Mouse (Mus musculus) kidney, embryonic 14.5 days (tissue): ENCODE results near the gene Serpinb1a. TPM values are rescaled to one million over a fixed set of nuclear protein-coding genes. Genes with fewer than 3 reads are reported as not detected.
A peak's percentile ranks its signal among the peaks of the same experiment; 100 is the strongest.

Experiments
- ATAC-seq: fragments of 200-750 bp; cut with Nextera tagmentation; 2 replicates; pipeline ENCODE4 v1.8.0; 2017; ENCODE audit warnings: moderate number of reproducible peaks, mild to moderate bottlenecking, moderate TSS enrichment, moderate library complexity; ENCODE audit not compliant: low FRiP score, low TSS enrichment
- H3K27ac ChIP-seq: fragments of 300-500 bp; sonication (generic); 2 replicates; pipeline ENCODE4 v1.5.1; 2014; ENCODE audit warnings: low read depth, mild to moderate bottlenecking, low read length, moderate library complexity, mixed read lengths
- H3K27me3 ChIP-seq: fragments of 300-500 bp; sonication (generic); 2 replicates; pipeline ENCODE4 v1.6.1; 2014; ENCODE audit warnings: mild to moderate bottlenecking, low read length; ENCODE audit not compliant: control insufficient read depth, insufficient read depth
- H3K36me3 ChIP-seq: fragments of 300-500 bp; sonication (generic); 2 replicates; pipeline ENCODE4 v1.6.1; 2014; ENCODE audit warnings: low read length, mixed read lengths; ENCODE audit not compliant: control insufficient read depth, insufficient read depth
- H3K4me1 ChIP-seq: fragments of 300-500 bp; sonication (generic); 2 replicates; pipeline ENCODE4 v1.6.1; 2014; ENCODE audit warnings: low read length, mixed read lengths; ENCODE audit not compliant: control insufficient read depth, insufficient read depth
- H3K4me2 ChIP-seq: fragments of 300-500 bp; sonication (generic); replicated peaks from 2 replicates; pipeline ENCODE4 v1.6.1; 2014; ENCODE audit warnings: low read depth, mild to moderate bottlenecking, low read length
- H3K4me3 ChIP-seq: fragments of 300-500 bp; sonication (generic); 2 replicates; pipeline ENCODE4 v1.5.1; 2014; ENCODE audit warnings: mild to moderate bottlenecking, low read length
- H3K9ac ChIP-seq: fragments of 300-500 bp; sonication (generic); 2 replicates; pipeline ENCODE4 v1.6.1; 2014; ENCODE audit warnings: low read depth, mild to moderate bottlenecking, low read length, moderate library complexity
- H3K9me3 ChIP-seq: fragments of 300-500 bp; sonication (generic); 2 replicates; pipeline ENCODE4 v1.6.1; 2016; ENCODE audit warnings: low read length; ENCODE audit not compliant: control insufficient read depth
- WGBS: fragments of 180-500 bp; shearing (Covaris S2); extraction: QIAGEN DNeasy Blood & Tissue Kit; methylation state at CpG from one replicate; pipeline ENCODE4 v1.1.7; 2014; 5-methylcytosine and 5-hydroxymethylcytosine counted together
- polyA plus RNA-seq: library from polyadenylated mRNA; unstranded; fragments of >200 nt; fragmentation: Nextera tagmentation; extraction: Ambion mirVana; gene quantifications from 2 replicates; pipeline ENCODE4 v1.2.1, GENCODE M21; 2014

Gene Serpinb1a
- polyA plus RNA-seq, 1 experiment from 2014 or later, result 7.9 TPM

DNA sequence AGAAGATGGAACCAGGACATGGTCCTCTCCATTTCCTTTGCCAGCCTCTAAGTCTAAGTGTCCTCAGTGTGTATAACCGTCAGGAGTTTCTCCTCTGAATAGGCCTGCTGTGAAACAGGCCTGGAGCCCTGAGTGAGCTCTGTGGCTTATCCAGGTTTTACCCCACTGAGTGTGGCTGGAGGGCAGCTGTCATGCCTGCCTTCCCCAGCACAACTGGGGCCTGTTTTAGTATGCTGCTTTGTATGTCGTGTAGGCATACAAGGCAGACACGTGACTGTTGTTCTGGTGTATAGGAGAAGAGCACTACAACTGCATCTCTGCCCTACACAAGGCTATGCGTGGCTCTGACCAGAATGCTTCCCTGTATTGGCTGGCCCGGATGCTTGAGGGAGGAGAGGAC is 31.1 kb downstream of the Serpinb1a start:
- no peaks in the 10 kb centered on the region for H3K27me3 ChIP-seq
- peaks cover 55% of the 10 kb centered on the region for H3K36me3 ChIP-seq
- no peak overlapping the region for H3K9ac ChIP-seq
- 93% methylated on average over 5 of the region's 5 CpGs for WGBS
- no peak overlapping the region for H3K4me3 ChIP-seq
- H3K27ac ChIP-seq, result no peak overlapping the region
- no peaks in the 10 kb centered on the region for H3K4me1 ChIP-seq
- no peak for ATAC-seq
- H3K4me2 ChIP-seq, result no peak overlapping the region
- H3K9me3 ChIP-seq, result no peaks in the 10 kb centered on the region

DNA sequence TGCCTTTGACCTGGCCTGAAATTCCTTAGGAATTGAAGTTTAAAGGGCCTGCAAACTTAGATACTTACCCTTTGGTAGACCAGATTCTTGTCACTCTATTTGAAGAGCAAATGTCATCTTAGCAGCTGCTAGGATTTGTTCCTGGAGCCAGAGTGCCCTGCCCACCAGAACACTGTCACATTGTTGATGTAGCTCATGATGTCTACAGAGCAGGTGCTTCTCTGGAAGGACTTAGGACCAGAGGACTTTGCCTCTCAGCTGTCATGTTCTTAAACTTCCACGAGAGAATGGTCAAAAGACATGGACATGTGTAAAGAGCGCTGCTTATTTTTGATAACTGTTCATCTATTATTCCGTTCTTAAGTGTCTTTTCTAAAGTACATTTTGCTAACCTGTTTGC is 31.7 kb downstream of the Serpinb1a start:
- Histone ChIP-seq H3K27ac (no peak overlapping the region), H3K9me3 (no peaks in the 10 kb centered on the region), H3K4me3 (no peak overlapping the region), H3K4me2 (no peak overlapping the region), H3K36me3 (peaks cover 58% of the 10 kb centered on the region), H3K9ac (no peak overlapping the region), H3K4me1 (no peaks in the 10 kb centered on the region), H3K27me3 (no peaks in the 10 kb centered on the region)
- no peak for ATAC-seq
- 97% methylated on average over 3 of the region's 3 CpGs for WGBS

GRCm38 (mm10) chr13:32807624-32808023 is 43.4 kb downstream of the Serpinb1a start:
- Histone ChIP-seq H3K9me3 (no peaks in the 10 kb centered on the region), H3K4me3 (no peak overlapping the region), H3K36me3 (peaks cover 32% of the 10 kb centered on the region), H3K27ac (no peak overlapping the region), H3K9ac (no peak overlapping the region), H3K4me1 (peaks cover 10% of the 10 kb centered on the region; the same call in 1 of the 2 replicates), H3K27me3 (no peaks in the 10 kb centered on the region), H3K4me2 (no peak overlapping the region)
- no peak for ATAC-seq
- WGBS, result 87% methylated on average over 3 of the region's 3 CpGs

- no peaks in the 10 kb centered on the region for H3K9me3 ChIP-seq
- H3K27me3 ChIP-seq, result no peaks in the 10 kb centered on the region
- ATAC-seq, result no peak
- H3K4me3 ChIP-seq, result no peak overlapping the region
- H3K36me3 ChIP-seq, result peaks cover 32% of the 10 kb centered on the region
- no peak overlapping the region for H3K27ac ChIP-seq
- H3K4me1 ChIP-seq, result peaks cover 10% of the 10 kb centered on the region; the same call in 1 of the 2 replicates
- WGBS, result 86% methylated on average over 7 of the region's 7 CpGs
- H3K4me2 ChIP-seq, result no peak overlapping the region
- no peak overlapping the region for H3K9ac ChIP-seq
These were observed 44.2 kb downstream of the Serpinb1a start for GRCm38 (mm10) chr13:32806820-32807219.

GRCm38 (mm10) chr13:32803701-32804345 is 47.2 kb downstream of the Serpinb1a start:
- peak overlapping the region; percentile 92 for H3K4me2 ChIP-seq
- H3K27me3 ChIP-seq, result no peaks in the 10 kb centered on the region
- H3K9me3 ChIP-seq, result no peaks in the 10 kb centered on the region
- H3K36me3 ChIP-seq, result peaks cover 21% of the 10 kb centered on the region
- peak overlapping the region; percentile 14; the same call in 1 of the 2 replicates for H3K9ac ChIP-seq
- WGBS, result 67% methylated on average over 4 of the region's 4 CpGs
- H3K27ac ChIP-seq, result no peak overlapping the region
- no peak for ATAC-seq
- H3K4me1 ChIP-seq, result peaks cover 10% of the 10 kb centered on the region; the same call in 1 of the 2 replicates
- peak overlapping the region; percentile 84 for H3K4me3 ChIP-seq

DNA sequence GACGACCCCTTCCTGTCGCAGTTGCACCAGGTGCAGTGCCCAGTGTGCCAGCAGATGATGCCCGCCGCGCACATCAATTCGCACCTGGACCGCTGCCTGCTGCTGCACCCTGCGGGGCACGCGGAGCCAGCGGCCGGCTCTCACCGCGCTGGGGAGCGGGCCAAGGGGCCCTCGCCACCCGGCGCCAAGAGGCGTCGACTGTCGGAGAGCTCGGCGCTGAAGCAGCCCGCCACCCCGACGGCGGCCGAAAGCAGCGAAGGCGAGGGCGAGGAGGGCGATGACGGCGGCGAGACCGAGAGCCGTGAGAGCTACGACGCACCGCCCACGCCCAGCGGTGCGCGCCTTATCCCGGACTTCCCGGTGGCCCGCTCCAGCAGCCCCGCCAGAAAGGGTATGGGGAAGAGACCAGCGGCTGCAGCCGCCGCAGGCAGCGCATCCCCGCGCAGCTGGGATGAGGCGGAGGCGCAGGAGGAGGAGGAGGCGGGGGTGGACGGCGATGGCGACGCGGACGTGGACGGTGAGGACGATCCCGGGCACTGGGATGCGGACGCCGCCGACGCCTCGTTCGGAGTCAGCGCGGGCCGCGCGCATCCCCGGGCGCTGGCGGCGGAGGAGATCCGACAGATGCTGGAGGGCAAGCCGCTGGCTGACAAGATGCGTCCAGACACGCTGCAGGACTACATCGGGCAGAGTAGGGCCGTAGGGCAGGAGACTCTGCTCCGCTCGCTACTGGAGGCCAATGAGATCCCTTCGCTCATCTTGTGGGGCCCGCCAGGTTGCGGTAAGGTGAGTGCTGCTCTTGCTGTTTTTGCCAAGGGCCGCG is 48.5 kb downstream of the Serpinb1a start, which contains the start of gene D930007J09Rik:
D930007J09Rik (minus strand) TSS at position 591 of the 823 bp plus-strand sequence.
- peaks cover 10% of the 10 kb centered on the region; the same call in 1 of the 2 replicates for H3K4me1 ChIP-seq
- peak within 1 kb of the TSS; percentile 84 for H3K4me3 ChIP-seq
- H3K9ac ChIP-seq, result peak within 1 kb of the TSS; percentile 85
- H3K4me2 ChIP-seq, result peak within 1 kb of the TSS; percentile 92
- peak within 1 kb of the TSS; percentile 30; the same call in 1 of the 2 replicates for H3K27ac ChIP-seq
- no peaks in the 10 kb centered on the region for H3K9me3 ChIP-seq
- WGBS, result 0% methylated on average over 89 of the region's 95 CpGs
- H3K36me3 ChIP-seq, result peaks cover 16% of the 10 kb centered on the region
- no peaks in the 10 kb centered on the region for H3K27me3 ChIP-seq
- ATAC-seq, result peak; percentile 70

DNA sequence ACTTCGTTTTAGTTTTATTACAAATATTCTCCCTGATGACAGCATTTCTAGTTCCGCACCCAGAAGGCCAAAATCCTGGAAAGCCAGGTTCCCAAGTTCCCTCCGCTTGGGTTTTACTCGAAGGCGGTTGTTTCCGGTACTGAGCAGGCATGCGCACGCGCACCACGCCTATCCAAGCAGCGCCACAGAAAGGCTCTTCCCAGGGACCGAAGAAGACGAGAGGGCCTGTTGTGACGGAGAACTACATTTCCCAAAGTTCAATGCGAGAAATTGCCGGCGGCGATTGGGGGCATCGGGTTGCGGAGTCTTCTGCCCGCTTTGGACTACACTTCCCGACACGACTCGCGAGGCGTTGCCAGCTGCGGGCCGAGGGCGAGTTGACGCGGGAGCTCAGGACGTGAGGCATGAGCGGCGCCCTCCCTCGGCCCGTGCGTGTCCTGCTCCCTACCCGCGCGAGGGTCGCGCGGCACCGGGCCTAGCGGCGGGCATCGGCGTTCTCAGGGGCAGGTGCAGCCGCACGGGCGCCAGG is 49.2 kb downstream of the Serpinb1a start, which contains the start of gene Wrnip1:
Wrnip1 (plus strand) TSS at position 346 of the 529 bp plus-strand sequence.
- Histone ChIP-seq H3K4me2 (peak within 1 kb of the TSS; percentile 92), H3K9ac (peak within 1 kb of the TSS; percentile 85), H3K9me3 (no peaks in the 10 kb centered on the region), H3K36me3 (peaks cover 10% of the 10 kb centered on the region), H3K27me3 (no peaks in the 10 kb centered on the region), H3K4me1 (peaks cover 10% of the 10 kb centered on the region; the same call in 1 of the 2 replicates), H3K27ac (peak within 1 kb of the TSS; percentile 30; the same call in 1 of the 2 replicates), H3K4me3 (peak within 1 kb of the TSS; percentile 84)
- peak; percentile 97 for ATAC-seq
- WGBS, result under 1% methylated on average over 48 of the region's 51 CpGs

GRCm38 (mm10) chr13:32800859-32801258 is 50.1 kb downstream of the Serpinb1a start:
- peaks cover 10% of the 10 kb centered on the region; the same call in 1 of the 2 replicates for H3K4me1 ChIP-seq
- no peaks in the 10 kb centered on the region for H3K9me3 ChIP-seq
- no peaks in the 10 kb centered on the region for H3K27me3 ChIP-seq
- no peak for ATAC-seq
- peak overlapping the region; percentile 45; the same call in 1 of the 2 replicates for H3K4me2 ChIP-seq
- peaks cover 2% of the 10 kb centered on the region; the same call in 1 of the 2 replicates for H3K36me3 ChIP-seq
- H3K27ac ChIP-seq, result no peak overlapping the region
- H3K4me3 ChIP-seq, result no peak overlapping the region
- peak overlapping the region; percentile 40; the same call in 1 of the 2 replicates for H3K9ac ChIP-seq
